Mouse (Mus musculus): ENCODE results near the gene Tbxa2r.

DNA sequence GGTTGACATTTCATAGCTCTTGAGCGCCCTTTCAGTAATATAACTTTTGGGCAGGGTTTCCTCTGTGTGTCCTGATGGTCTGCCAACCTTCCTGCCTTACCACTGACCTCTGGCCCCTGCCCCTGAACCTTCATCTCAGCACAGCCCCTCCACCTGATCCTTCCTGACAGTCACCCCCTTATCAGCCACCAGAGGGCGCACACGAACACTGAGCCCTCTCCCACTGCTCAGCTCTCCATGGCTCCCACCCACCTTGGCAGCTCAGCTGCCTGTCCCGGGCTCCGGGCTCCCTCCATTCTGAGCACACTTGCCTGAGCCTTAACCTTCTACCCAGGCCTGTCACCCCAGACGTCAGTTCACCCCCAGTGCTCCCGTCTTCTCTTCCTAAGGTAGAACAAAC is 39.3 kb upstream of the Tbxa2r start:
- TF ChIP-seq EP300 (IDR thresholded peaks at IDR 0.05) = no peak
- TF ChIP-seq CTCF (IDR thresholded peaks at IDR 0.05) = peak; percentile 95
